Mouse (Mus musculus): Measurements from ENCODE around the gene Il16.

GRCm38 (mm10) chr7:83732781-83733180, 12.7 kb downstream of the Il16 start:
- TF ChIP-seq USF1 (IDR thresholded peaks at IDR 0.05; ENCODE audit: low read depth) = no peak
- no peak for TF ChIP-seq TCF3 (IDR thresholded peaks at IDR 0.05; ENCODE audit: insufficient read length, low read depth)
- TF ChIP-seq POLR2A (IDR thresholded peaks at IDR 0.05; ENCODE audit: insufficient read length, low read depth) = no peak
- no peak for TF ChIP-seq POLR2AphosphoS2 (IDR thresholded peaks at IDR 0.05; ENCODE audit: insufficient read length, low read depth)
- no peak for TF ChIP-seq TCF12 (IDR thresholded peaks at IDR 0.05; ENCODE audit: insufficient read depth, poor library complexity, severe bottlenecking)
- TF ChIP-seq MYOD1 (IDR thresholded peaks at IDR 0.05; ENCODE audit: control insufficient read depth in 1 of 3, insufficient read length in 2 of 3, low read depth in 2 of 3) = no peak
- no peak for TF ChIP-seq CEBPB (IDR thresholded peaks at IDR 0.05; ENCODE audit: insufficient read depth, poor library complexity, severe bottlenecking)
- no peak for TF ChIP-seq E2F4 (IDR thresholded peaks at IDR 0.05; ENCODE audit: insufficient read depth)

All from myocyte (in vitro differentiated cells).